Mouse (Mus musculus): ENCODE measurements around the gene Spsb3. TPM values are rescaled to one million over a fixed set of nuclear protein-coding genes. Genes with fewer than 3 reads are reported as not detected.

Spsb3 gene
- total and polyA plus RNA-seq, 3 experiments: 14.4 to 23.3 (median 21.3) TPM

DNA sequence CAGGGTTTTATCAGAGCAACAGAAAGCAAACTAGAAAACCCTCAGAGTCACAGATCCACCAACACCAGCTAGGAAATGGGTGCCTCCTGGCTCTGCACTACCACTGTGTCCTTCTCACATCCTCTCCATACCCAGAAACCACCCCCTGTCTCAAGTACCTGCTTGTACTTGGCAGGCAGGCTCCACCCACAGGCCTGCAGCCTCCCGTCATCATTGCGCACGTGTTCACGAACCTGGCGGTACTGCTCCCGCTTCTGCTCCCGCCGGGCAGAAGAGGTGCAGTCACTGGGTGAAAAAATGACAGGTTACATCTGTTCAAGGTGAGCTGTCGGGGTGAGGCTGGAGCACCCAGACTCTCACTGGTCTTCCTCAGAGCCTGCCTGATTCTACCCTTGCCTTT, 17.3 kb downstream of the Spsb3 start:
- no peak overlapping the region for H3K4me3 ChIP-seq (replicated peaks in 1 of 3; ENCODE audit: low read depth in 2 of 3, low read length in 2 of 3, poor library complexity in 1 of 3)
- in situ Hi-C loops (cut with MboI; ENCODE audit: low pct_ligation_motif_present, low pct_unique_long_range_greater_than_20kb, low sequenced_read_pairs): no loop called here
- DNase-seq (ENCODE audit: extremely low read depth): no peak
- dilution Hi-C loops (cut with MboI; ENCODE audit: extremely low pct_ligation_motif_present, extremely low pct_unique_long_range_greater_than_20kb, low sequenced_read_pairs): no loop called here
- H3K4me2 ChIP-seq (ENCODE audit: insufficient read depth, low read depth, poor library complexity, severe bottlenecking): no peak overlapping the region
- TF ChIP-seq ELF1 (IDR thresholded peaks at IDR 0.05; ENCODE audit: low read depth, low read length) (no peak), KAT2A (IDR thresholded peaks at IDR 0.05; ENCODE audit: insufficient replicate concordance, low read length) (no peak), CHD1 (IDR thresholded peaks at IDR 0.05; ENCODE audit: low read depth, low read length) (no peak)
- 0 out of 4 replicates have a peak, but pooled peaks cover 0 to 2% of the 10 kb centered on the region in 2 experiments for H3K4me1 ChIP-seq (ENCODE audit: control insufficient read depth in 1 of 2, insufficient read depth in 2 of 2)
- H3K9me3 ChIP-seq (replicated peaks; ENCODE audit: low read length): no peaks in the 10 kb centered on the region
- no peaks in the 10 kb centered on the region for H3K27me3 ChIP-seq (replicated peaks)
- no peak overlapping the region for H3K9ac ChIP-seq (ENCODE audit: insufficient read depth, low read depth)
- H3K27ac ChIP-seq (ENCODE audit: insufficient read depth, low read depth): no peak overlapping the region
- no peaks in the 10 kb centered on the region for H3K79me2 ChIP-seq (replicated peaks; ENCODE audit: control insufficient read depth, extremely low read depth, insufficient read depth, poor library complexity, severe bottlenecking)
- peaks cover 98 to 100% of the 10 kb centered on the region in 2 experiments for H3K36me3 ChIP-seq (replicated peaks in 1 of 2; ENCODE audit: control insufficient read depth in 1 of 2, insufficient read depth in 1 of 2, low read length in 1 of 2)

DNA sequence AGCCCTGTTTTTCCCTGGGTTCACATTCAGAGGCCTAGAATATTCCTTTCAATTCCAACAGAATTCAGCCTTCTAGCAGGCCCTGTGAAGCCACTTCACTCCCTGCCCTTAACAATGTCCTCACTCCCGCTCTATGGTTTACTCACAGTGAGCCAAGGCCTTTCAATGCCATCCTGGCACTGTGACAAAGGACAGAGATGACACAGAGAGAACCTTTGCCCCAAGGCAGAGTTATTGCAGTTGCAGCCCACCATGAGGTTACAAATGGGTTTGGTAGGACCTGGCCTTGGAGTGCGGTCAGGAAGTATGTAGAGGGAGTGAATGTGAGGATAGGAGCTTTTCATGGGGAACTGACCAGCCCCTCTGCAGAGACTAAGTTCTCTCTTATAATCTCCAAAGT, 21.1 kb downstream of the Spsb3 start:
- dilution Hi-C loops (cut with MboI; ENCODE audit: extremely low pct_ligation_motif_present, extremely low pct_unique_long_range_greater_than_20kb, low sequenced_read_pairs) (no loop called here), in situ Hi-C loops (cut with MboI; ENCODE audit: low pct_ligation_motif_present, low pct_unique_long_range_greater_than_20kb, low sequenced_read_pairs) (no loop called here)
- H3K27ac ChIP-seq (ENCODE audit: insufficient read depth, low read depth): no peak overlapping the region
- no peak for DNase-seq (ENCODE audit: extremely low read depth)
- no peaks in the 10 kb centered on the region for H3K79me2 ChIP-seq (replicated peaks; ENCODE audit: control insufficient read depth, extremely low read depth, insufficient read depth, poor library complexity, severe bottlenecking)
- no peak overlapping the region for H3K4me2 ChIP-seq (ENCODE audit: insufficient read depth, low read depth, poor library complexity, severe bottlenecking)
- no peaks in the 10 kb centered on the region for H3K9me3 ChIP-seq (replicated peaks; ENCODE audit: low read length)
- peaks cover 88 to 100% of the 10 kb centered on the region in 2 experiments for H3K36me3 ChIP-seq (replicated peaks in 1 of 2; ENCODE audit: control insufficient read depth in 1 of 2, insufficient read depth in 1 of 2, low read length in 1 of 2)
- TF ChIP-seq SIN3A (IDR thresholded peaks at IDR 0.05; ENCODE audit: low read length) (no peak), ETS1 (conservative IDR thresholded peaks at IDR 0.05; ENCODE audit: low read depth, low read length) (no peak), EP300 (IDR thresholded peaks at IDR 0.05; ENCODE audit: low read length) (no peak), MAZ (IDR thresholded peaks at IDR 0.05; ENCODE audit: low read depth, low read length) (no peak), MEF2A (IDR thresholded peaks at IDR 0.05; ENCODE audit: borderline replicate concordance, low read depth, low read length) (no peak), BHLHE40 (IDR thresholded peaks at IDR 0.05; ENCODE audit: low read depth, low read length) (no peak), TCF12 (IDR thresholded peaks at IDR 0.05; ENCODE audit: low read depth, low read length) (no peak)
- H3K9ac ChIP-seq (ENCODE audit: insufficient read depth, low read depth): no peak overlapping the region
- no peaks in the 10 kb centered on the region for H3K27me3 ChIP-seq (replicated peaks)
- no peak overlapping the region for H3K4me3 ChIP-seq (replicated peaks in 1 of 3; ENCODE audit: low read depth in 2 of 3, low read length in 2 of 3, poor library complexity in 1 of 3)
- no peaks in the 10 kb centered on the region for H3K4me1 ChIP-seq (ENCODE audit: control insufficient read depth in 1 of 2, insufficient read depth in 2 of 2)

DNA sequence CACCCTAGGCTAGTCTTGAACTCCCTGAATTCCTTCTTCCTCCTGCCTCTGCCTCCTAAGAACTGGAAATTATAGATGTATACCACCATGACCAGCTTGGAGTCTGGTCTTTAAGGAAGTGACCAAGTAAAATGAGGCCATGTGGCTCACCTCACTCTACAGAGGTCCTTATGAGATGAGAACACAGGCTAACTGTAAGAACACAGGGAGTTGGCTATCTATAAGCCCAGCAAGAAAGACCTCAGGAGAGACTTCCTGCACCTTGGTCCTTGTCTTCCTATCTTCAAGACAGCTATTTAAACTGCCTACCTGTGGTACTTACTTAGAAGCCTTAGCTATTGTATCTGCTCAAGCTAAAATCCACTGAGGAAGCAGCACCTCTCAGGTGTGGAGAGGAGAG, 27.5 kb downstream of the Spsb3 start:
- TF ChIP-seq ELF1 (IDR thresholded peaks at IDR 0.05; ENCODE audit: low read depth, low read length) (no peak), TCF12 (IDR thresholded peaks at IDR 0.05; ENCODE audit: low read depth, low read length) (no peak), JUN (IDR thresholded peaks at IDR 0.05; ENCODE audit: insufficient read depth, low read depth, low read length) (no peak), MAZ (IDR thresholded peaks at IDR 0.05; ENCODE audit: low read depth, low read length) (no peak), POLR2A (IDR thresholded peaks at IDR 0.05; ENCODE audit: low read depth, low read length) (no peak), GABPA (IDR thresholded peaks at IDR 0.05; ENCODE audit: insufficient replicate concordance, low read depth, low read length) (no peak), CHD2 (IDR thresholded peaks at IDR 0.05; ENCODE audit: low read length) (no peak), HCFC1 (IDR thresholded peaks at IDR 0.05; ENCODE audit: low read depth, low read length) (no peak), UBTF (IDR thresholded peaks at IDR 0.05; ENCODE audit: low read depth, low read length) (no peak), SIN3A (IDR thresholded peaks at IDR 0.05; ENCODE audit: low read length) (no peak), MEF2A (IDR thresholded peaks at IDR 0.05; ENCODE audit: borderline replicate concordance, low read depth, low read length) (no peak), MAX (IDR thresholded peaks at IDR 0.05; ENCODE audit: low read length) (no peak), ZNF384 (IDR thresholded peaks at IDR 0.05; ENCODE audit: low read depth, low read length) (no peak), USF1 (IDR thresholded peaks at IDR 0.05; ENCODE audit: low read depth, low read length) (no peak), RAD21 (IDR thresholded peaks at IDR 0.05; ENCODE audit: low read depth, low read length) (no peak), USF2 (conservative IDR thresholded peaks at IDR 0.05; ENCODE audit: low read depth, low read length) (no peak), CTCF (conservative IDR thresholded peaks at IDR 0.05 in 1 of 2, IDR thresholded peaks at IDR 0.05 in 1 of 2; ENCODE audit: low read depth in 2 of 2, low read length in 2 of 2) (no peak), SMC3 (IDR thresholded peaks at IDR 0.05; ENCODE audit: low read depth, low read length) (no peak), ZKSCAN1 (IDR thresholded peaks at IDR 0.05; ENCODE audit: borderline replicate concordance, low read depth, low read length) (no peak), ZMIZ1 (IDR thresholded peaks at IDR 0.05; ENCODE audit: low read depth, low read length) (no peak)
- no peak for DNase-seq (ENCODE audit: extremely low read depth)
- Histone ChIP-seq H3K27me3 (replicated peaks) (no peaks in the 10 kb centered on the region), H3K36me3 (replicated peaks in 1 of 2; ENCODE audit: control insufficient read depth in 1 of 2, insufficient read depth in 1 of 2, low read length in 1 of 2) (peaks cover 80 to 99% of the 10 kb centered on the region in 2 experiments), H3K4me1 (ENCODE audit: control insufficient read depth in 1 of 2, insufficient read depth in 2 of 2) (no peaks in the 10 kb centered on the region), H3K4me2 (ENCODE audit: insufficient read depth, low read depth, poor library complexity, severe bottlenecking) (no peak overlapping the region), H3K9ac (ENCODE audit: insufficient read depth, low read depth) (no peak overlapping the region), H3K27ac (ENCODE audit: insufficient read depth, low read depth) (no peak overlapping the region), H3K9me3 (replicated peaks; ENCODE audit: low read length) (no peaks in the 10 kb centered on the region), H3K79me2 (replicated peaks; ENCODE audit: control insufficient read depth, extremely low read depth, insufficient read depth, poor library complexity, severe bottlenecking) (no peaks in the 10 kb centered on the region), H3K4me3 (replicated peaks in 1 of 3; ENCODE audit: low read depth in 2 of 3, low read length in 2 of 3, poor library complexity in 1 of 3) (no peak overlapping the region)
- in situ Hi-C loops (cut with MboI; ENCODE audit: low pct_ligation_motif_present, low pct_unique_long_range_greater_than_20kb, low sequenced_read_pairs) (no loop called here), dilution Hi-C loops (cut with MboI; ENCODE audit: extremely low pct_ligation_motif_present, extremely low pct_unique_long_range_greater_than_20kb, low sequenced_read_pairs) (no loop called here)

Data from CH12.LX (cell line).